Mouse (Mus musculus): ENCODE measurements around the gene Zfp768.
A peak's percentile ranks its signal among the peaks of the same experiment; 100 is the strongest.
"Not testable (repeated sequence)": the region's sequence is repeated elsewhere in the genome, so short reads cannot be mapped to it uniquely, and the experiment has no call there.

Gene Zfp768

DNA sequence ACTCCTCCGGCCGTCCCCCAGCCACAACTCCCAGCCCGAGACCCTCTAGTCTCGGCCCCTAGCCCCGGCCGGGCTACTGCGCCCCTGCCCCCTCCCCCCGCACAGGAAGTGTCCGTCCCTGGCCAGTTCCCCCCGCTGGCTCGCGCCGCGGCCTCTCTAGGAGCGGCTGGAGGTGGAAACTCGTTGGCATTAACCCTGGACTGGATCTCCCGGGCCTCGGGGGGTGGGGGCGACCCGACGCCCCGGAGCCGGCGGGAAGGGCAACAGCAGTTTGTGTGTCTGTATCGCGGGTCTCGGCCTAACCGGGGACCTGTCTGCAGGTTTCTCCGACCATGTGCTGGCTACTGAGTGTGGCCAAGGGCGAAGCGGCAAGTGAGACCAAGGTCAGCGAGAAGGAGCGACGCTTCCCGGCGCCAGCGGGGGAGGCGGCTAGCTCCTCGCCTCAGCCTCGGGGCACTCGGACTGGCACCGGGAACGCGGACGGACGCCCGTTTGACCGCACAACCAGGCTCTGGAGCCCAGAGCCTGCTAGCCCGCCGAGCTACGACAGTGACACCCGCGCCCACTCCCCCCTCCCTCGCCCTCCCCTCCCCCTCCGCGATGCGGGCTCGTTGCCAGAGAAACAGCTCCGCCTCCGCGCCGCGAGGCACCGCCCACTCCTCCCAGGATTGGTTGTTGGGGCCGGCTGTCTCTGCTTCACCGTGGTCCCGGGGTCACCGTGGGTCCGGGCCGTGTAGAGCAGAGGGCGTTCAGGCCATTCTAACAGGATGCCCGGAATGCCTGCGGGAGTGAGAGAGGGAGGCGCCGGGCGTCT, at the start of gene Zfp768:
Gene Zfp768, minus strand, starts transcription at position 78 of the 814 bp plus-strand sequence.
- no peak for DNase-seq (ENCODE audit: extremely low read depth, low read depth, low spot score)

DNA sequence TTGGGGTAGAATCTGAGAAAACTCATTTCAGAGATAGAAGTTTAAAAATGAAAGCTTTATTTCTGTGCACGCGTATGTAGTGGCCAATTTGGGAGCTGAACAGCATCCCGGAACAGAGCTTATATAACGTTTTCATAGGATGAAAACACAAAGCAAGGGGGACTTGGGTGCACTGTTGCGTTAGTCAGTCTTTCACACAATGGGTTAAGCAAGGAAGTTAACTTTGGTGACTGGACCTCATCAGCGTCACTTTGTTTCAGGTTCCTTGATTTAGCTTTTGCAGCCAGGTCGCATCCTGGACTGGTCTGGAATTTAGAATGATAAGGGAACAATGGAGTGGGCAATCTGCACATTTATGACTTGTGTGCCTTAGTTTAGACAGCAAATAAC, 48.5 kb upstream of the Zfp768 start:
- no peak for DNase-seq (ENCODE audit: extremely low read depth, low read depth, low spot score)

DNA sequence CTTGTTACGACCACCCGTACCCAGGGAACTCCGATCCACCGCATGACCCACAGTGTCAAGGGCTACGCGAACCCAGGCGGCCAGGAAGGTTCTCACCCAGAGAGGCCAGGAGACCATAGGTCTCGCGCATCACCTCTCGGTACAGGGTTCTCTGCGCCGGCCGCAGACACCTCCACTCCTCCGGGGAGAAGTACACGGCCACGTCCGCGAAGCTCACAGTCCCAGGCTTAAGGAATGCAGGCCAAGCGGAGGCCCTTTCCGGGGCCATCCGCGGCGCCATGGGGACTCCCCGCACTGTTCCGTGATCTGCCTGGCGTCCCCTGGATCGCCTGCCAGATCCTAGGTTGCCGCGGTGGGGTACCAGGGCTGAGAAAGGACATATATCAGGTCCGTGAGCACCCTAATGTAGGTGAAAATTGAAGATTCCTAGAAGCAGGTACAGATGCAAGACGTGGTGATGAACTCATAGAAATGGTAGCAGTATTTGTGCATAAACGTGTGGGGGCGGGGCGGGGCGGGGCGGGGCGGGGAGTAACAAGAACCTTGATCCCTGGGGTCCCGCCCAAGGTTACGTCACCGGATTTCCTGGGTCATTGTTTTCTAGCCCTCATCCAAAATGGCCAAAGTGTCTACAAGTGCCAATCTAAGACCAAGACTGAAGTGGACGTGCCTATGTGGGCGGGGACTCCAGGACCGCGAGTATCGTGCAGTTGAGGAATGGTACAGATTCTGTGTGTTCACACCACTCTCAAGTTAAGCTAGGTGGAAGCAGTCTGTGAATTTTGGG, 48.0 kb upstream of the Zfp768 start, which contains the start of gene E430018J23Rik:
Gene E430018J23Rik, minus strand, starts transcription at position 473 of the 787 bp plus-strand sequence.
- peak; percentile 93 for DNase-seq (ENCODE audit: extremely low read depth, low read depth, low spot score)

- no peak for DNase-seq (ENCODE audit: extremely low read depth, low read depth, low spot score)
Observed at GRCm38 (mm10) chr7:127392251-127392824, 46.9 kb upstream of the Zfp768 start.

GRCm38 (mm10) chr7:127391538-127391937, 46.1 kb upstream of the Zfp768 start:
- no peak for DNase-seq (ENCODE audit: extremely low read depth, low read depth, low spot score)

GRCm38 (mm10) chr7:127390306-127390705, 44.9 kb upstream of the Zfp768 start:
- no peak for DNase-seq (ENCODE audit: extremely low read depth, low read depth, low spot score)

DNA sequence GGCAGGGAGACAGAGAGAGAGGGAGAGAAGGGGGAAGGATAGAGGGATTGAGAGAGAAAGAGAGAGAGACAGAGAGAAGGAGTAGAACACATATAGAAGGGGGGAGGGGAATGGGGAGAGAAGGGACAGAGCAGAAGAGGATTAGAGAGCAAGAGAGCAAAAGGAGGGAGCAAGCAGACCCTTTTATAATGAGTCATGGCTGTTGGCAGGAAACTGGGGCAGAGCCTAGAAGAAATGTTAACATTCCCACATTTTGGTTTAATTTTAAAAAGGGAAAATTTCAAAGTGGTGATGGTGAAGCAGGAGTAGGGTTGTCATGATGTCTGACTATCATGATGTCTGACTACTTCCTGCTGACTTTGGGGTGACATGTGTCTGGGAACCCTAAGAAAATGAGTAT, 42.8 kb upstream of the Zfp768 start:
- not testable (repeated sequence) for DNase-seq (ENCODE audit: extremely low read depth, low read depth, low spot score)

GRCm38 (mm10) chr7:127386641-127387392, 41.4 kb upstream of the Zfp768 start, which contains the start of gene 9130019O22Rik:
9130019O22Rik (minus strand) TSS chr7:127387166.
- peak; percentile 23 for DNase-seq (ENCODE audit: extremely low read depth, low read depth, low spot score)

GRCm38 (mm10) chr7:127385560-127385959, 40.2 kb upstream of the Zfp768 start:
- DNase-seq (ENCODE audit: extremely low read depth, low read depth, low spot score), result not testable (repeated sequence)

- DNase-seq (ENCODE audit: extremely low read depth, low read depth, low spot score), result no peak
Observed at GRCm38 (mm10) chr7:127378310-127378921, 33.0 kb upstream of the Zfp768 start.

GRCm38 (mm10) chr7:127375271-127376245, 30.2 kb upstream of the Zfp768 start, which contains the start of gene Zfp747:
Zfp747 (minus strand) TSS chr7:127376050.
- DNase-seq (ENCODE audit: extremely low read depth, low read depth, low spot score), result peak; percentile 43

DNA sequence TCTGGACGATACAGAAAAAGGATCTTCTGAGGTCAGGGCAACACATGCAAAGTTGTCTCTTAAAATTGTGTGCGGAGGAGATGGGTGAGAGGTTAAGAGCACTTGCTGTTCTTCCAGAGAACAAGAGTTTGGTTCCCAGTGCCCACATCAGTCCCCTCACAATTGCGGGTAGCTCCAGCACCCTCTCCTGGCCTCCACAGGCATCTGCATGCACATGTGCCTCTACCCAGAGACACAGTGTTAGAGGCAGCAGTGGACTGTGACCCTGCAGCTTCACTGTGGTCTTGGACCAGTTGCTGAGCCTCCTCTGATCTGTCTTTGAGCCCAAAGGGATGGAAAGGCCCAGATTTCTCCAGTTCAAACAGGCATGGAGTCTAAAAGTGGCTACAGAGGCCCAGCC, 26.5 kb upstream of the Zfp768 start:
- DNase-seq (ENCODE audit: extremely low read depth, low read depth, low spot score), result not testable (repeated sequence)

- DNase-seq (ENCODE audit: extremely low read depth, low read depth, low spot score), result no peak
Observed at GRCm38 (mm10) chr7:127371213-127371612, 25.8 kb upstream of the Zfp768 start.

- no peak for DNase-seq (ENCODE audit: extremely low read depth, low read depth, low spot score)
Observed at GRCm38 (mm10) chr7:127366249-127366648, 20.9 kb upstream of the Zfp768 start.

DNA sequence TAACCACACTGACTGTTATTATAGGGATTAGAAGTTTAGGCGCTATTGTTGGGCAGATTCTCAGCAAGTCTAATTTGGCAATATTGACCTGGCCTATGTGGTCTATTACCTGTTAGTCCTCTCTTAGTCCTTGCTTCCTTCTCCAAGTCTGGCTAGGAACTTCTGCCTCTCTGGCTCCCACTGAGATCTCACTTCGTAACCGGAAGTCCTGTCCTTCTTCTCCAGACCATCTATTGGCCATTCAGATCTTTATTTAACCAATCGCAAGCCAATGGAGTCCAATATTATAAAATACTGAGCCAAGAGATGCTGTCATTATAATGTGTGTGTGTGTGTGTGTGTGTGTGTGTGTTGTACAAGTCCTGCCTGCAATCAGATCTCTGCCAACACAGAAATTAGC, 18.8 kb upstream of the Zfp768 start:
- DNase-seq (ENCODE audit: extremely low read depth, low read depth, low spot score), result no peak

GRCm38 (mm10) chr7:127363475-127363921, 18.1 kb upstream of the Zfp768 start:
- DNase-seq (ENCODE audit: extremely low read depth, low read depth, low spot score), result no peak

DNA sequence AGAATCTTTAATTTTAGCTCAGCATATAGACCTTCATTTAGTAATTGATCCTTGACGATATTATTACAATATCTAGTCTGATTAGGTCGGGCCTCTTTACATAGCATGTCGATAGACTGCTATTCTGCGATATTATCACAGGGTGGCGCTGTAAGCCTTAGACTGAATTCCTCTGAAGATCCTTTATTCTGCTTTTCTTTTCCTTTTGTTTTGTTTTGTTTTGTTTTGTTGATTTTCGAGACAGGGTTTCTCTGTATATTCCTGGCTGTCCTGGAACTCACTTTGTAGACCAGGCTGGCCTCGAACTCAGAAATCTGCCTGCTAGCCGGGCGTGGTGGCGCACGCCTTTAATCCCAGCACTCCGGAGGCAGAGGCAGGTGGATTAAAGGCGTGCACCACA, 17.0 kb upstream of the Zfp768 start:
- not testable (repeated sequence) for DNase-seq (ENCODE audit: extremely low read depth, low read depth, low spot score)

- DNase-seq (ENCODE audit: extremely low read depth, low read depth, low spot score), result no peak
Observed at GRCm38 (mm10) chr7:127361449-127361848, 16.1 kb upstream of the Zfp768 start.

- DNase-seq (ENCODE audit: extremely low read depth, low read depth, low spot score), result no peak
Observed at GRCm38 (mm10) chr7:127360265-127360664, 14.9 kb upstream of the Zfp768 start.
